Mouse (Mus musculus): ENCODE results near the gene Oat.

Oat gene

GRCm38 (mm10) chr7:132529206-132529605, 47.0 kb downstream of the Oat start:
- no peak for DNase-seq

- DNase-seq = no peak
These were observed 62.7 kb downstream of the Oat start for GRCm38 (mm10) chr7:132513419-132513982.

GRCm38 (mm10) chr7:132509110-132509509, 67.1 kb downstream of the Oat start:
- DNase-seq = no peak

All from right cerebral cortex, postnatal 25 days (tissue).